Mouse (Mus musculus) CH12.LX (cell line): Measurements from ENCODE around the gene Ak8. TPM values are rescaled to one million over a fixed set of nuclear protein-coding genes. Genes with fewer than 3 reads are reported as not detected.

Source experiments
- DNase-seq: peaks from one replicate; pipeline ENCODE4 v3.0.0-alpha.2; 2013; ENCODE audit errors: extremely low read depth
- H3K27ac ChIP-seq: 2 replicates; pipeline ENCODE4 v1.5.1; 2012; ENCODE audit warnings: low read depth, mild to moderate bottlenecking, control low read depth, moderate library complexity; ENCODE audit not compliant: insufficient read depth
- H3K27me3 ChIP-seq: replicated peaks from 2 replicates; pipeline ENCODE3; 2012; ENCODE audit warnings: inconsistent platforms
- H3K36me3 ChIP-seq, 2 experiments: replicated peaks in 1 of 2; 2 replicates each; pipeline versions ENCODE3 to v1.6.1; 2012; ENCODE audit warnings: inconsistent platforms in 1 of 2, low read length in 1 of 2, mild to moderate bottlenecking in 1 of 2, mixed read lengths in 1 of 2, moderate library complexity in 1 of 2; ENCODE audit not compliant: control insufficient read depth in 1 of 2, insufficient read depth in 1 of 2
- H3K4me1 ChIP-seq, 2 experiments: 2 replicates each; pipeline ENCODE4 v1.6.1; 2012; ENCODE audit warnings: inconsistent platforms in 1 of 2, moderate library complexity in 1 of 2; ENCODE audit not compliant: insufficient read depth in 2 of 2, control insufficient read depth in 1 of 2
- H3K4me2 ChIP-seq: 2 replicates; pipeline ENCODE4 v1.6.1; 2012; ENCODE audit warnings: low read depth, mild to moderate bottlenecking, control low read depth; ENCODE audit not compliant: poor library complexity, insufficient read depth, severe bottlenecking
- H3K4me3 ChIP-seq, 3 experiments: fragments of 150-350 bp in 1 of 3; sonication (generic) in 1 of 3; replicated peaks in 1 of 3; 2 replicates each; pipeline versions ENCODE3 to v1.5.1; 2011 to 2012; ENCODE audit warnings: low read depth in 2 of 3, low read length in 2 of 3, mild to moderate bottlenecking in 2 of 3, moderate library complexity in 2 of 3, control low read depth in 1 of 3, improper control_type of control experiment in 1 of 3, inconsistent platforms in 1 of 3, mixed read lengths in 1 of 3; ENCODE audit not compliant: poor library complexity in 1 of 3
- H3K79me2 ChIP-seq: replicated peaks from 2 replicates; pipeline ENCODE4 v1.6.1; 2012; ENCODE audit warnings: mild to moderate bottlenecking, moderate library complexity; ENCODE audit not compliant: control insufficient read depth, poor library complexity, insufficient read depth, severe bottlenecking; ENCODE audit errors: extremely low read depth
- H3K9ac ChIP-seq: 2 replicates; pipeline ENCODE4 v1.6.1; 2012; ENCODE audit warnings: low read depth, mild to moderate bottlenecking, control low read depth, moderate library complexity; ENCODE audit not compliant: insufficient read depth
- H3K9me3 ChIP-seq: replicated peaks from 2 replicates; pipeline ENCODE3; 2012; ENCODE audit warnings: low read length, inconsistent platforms, mixed read lengths
- BHLHE40 ChIP-seq: IDR thresholded peaks from 2 replicates; pipeline ENCODE4 v1.6.1; 2011; ENCODE audit warnings: mild to moderate bottlenecking, low read depth, low read length, improper control_type of control experiment
- ETS1 ChIP-seq: conservative IDR thresholded peaks from 2 replicates; pipeline ENCODE4 v1.6.1; 2012; ENCODE audit warnings: low read depth, mild to moderate bottlenecking, inconsistent platforms, low read length, improper control_type of control experiment, moderate library complexity
- IRF4 ChIP-seq: IDR thresholded peaks from 2 replicates; pipeline ENCODE4 v1.6.1; 2014; ENCODE audit warnings: low read depth, mild to moderate bottlenecking, inconsistent platforms, low read length, improper control_type of control experiment
- KAT2A ChIP-seq: IDR thresholded peaks from 2 replicates; pipeline ENCODE4 v1.6.1; 2012; ENCODE audit warnings: low read length, improper control_type of control experiment, inconsistent platforms; ENCODE audit not compliant: insufficient replicate concordance
- MAX ChIP-seq: IDR thresholded peaks from 2 replicates; pipeline ENCODE4 v1.6.1; 2011; ENCODE audit warnings: low read length, improper control_type of control experiment
- MEF2A ChIP-seq: IDR thresholded peaks from 2 replicates; pipeline ENCODE4 v1.6.1; 2014; ENCODE audit warnings: low read depth, mild to moderate bottlenecking, inconsistent platforms, low read length, improper control_type of control experiment, borderline replicate concordance
- MXI1 ChIP-seq: IDR thresholded peaks from 2 replicates; pipeline ENCODE4 v1.6.1; 2011; ENCODE audit warnings: mild to moderate bottlenecking, low read depth, low read length, improper control_type of control experiment
- NELFE ChIP-seq: IDR thresholded peaks from 2 replicates; pipeline ENCODE4 v1.6.1; 2011; ENCODE audit warnings: low read depth, low read length, improper control_type of control experiment
- POLR2AphosphoS2 ChIP-seq: IDR thresholded peaks from 2 replicates; pipeline ENCODE4 v1.6.1; 2011; ENCODE audit warnings: low read depth, low read length, improper control_type of control experiment
- RCOR1 ChIP-seq: conservative IDR thresholded peaks from 2 replicates; pipeline ENCODE4 v1.6.1; 2012; ENCODE audit warnings: low read depth, mild to moderate bottlenecking, inconsistent platforms, low read length, improper control_type of control experiment
- SIN3A ChIP-seq: IDR thresholded peaks from 2 replicates; pipeline ENCODE4 v1.6.1; 2012; ENCODE audit warnings: low read length, improper control_type of control experiment, inconsistent platforms
- TBP ChIP-seq: conservative IDR thresholded peaks from 2 replicates; pipeline ENCODE4 v1.6.1; 2011; ENCODE audit warnings: low read depth, low read length, improper control_type of control experiment
- TCF12 ChIP-seq: IDR thresholded peaks from 2 replicates; pipeline ENCODE4 v1.6.1; 2014; ENCODE audit warnings: low read depth, mild to moderate bottlenecking, inconsistent platforms, low read length, improper control_type of control experiment
- UBTF ChIP-seq: IDR thresholded peaks from 2 replicates; pipeline ENCODE4 v1.6.1; 2012; ENCODE audit warnings: low read depth, mild to moderate bottlenecking, inconsistent platforms, low read length, improper control_type of control experiment, moderate library complexity
- USF1 ChIP-seq: IDR thresholded peaks from 2 replicates; pipeline ENCODE4 v1.6.1; 2014; ENCODE audit warnings: low read depth, mild to moderate bottlenecking, inconsistent platforms, low read length, improper control_type of control experiment
- ZKSCAN1 ChIP-seq: IDR thresholded peaks from 2 replicates; pipeline ENCODE4 v1.6.1; 2012; ENCODE audit warnings: low read depth, inconsistent platforms, low read length, improper control_type of control experiment, borderline replicate concordance
- ZMIZ1 ChIP-seq: IDR thresholded peaks from 2 replicates; pipeline ENCODE4 v1.6.1; 2012; ENCODE audit warnings: low read depth, mild to moderate bottlenecking, inconsistent platforms, low read length, improper control_type of control experiment
- ZNF384 ChIP-seq: IDR thresholded peaks from 2 replicates; pipeline ENCODE4 v1.6.1; 2012; ENCODE audit warnings: low read depth, low read length, improper control_type of control experiment, inconsistent platforms
- dilution Hi-C: fragments of 300-500 bp; cut with MboI; formaldehyde crosslinking; loops from 2 replicates; pipeline ENCODE4 v1.14.3; 2020; ENCODE audit warnings: low sequenced_read_pairs; ENCODE audit not compliant: extremely low pct_unique_long_range_greater_than_20kb, extremely low pct_ligation_motif_present
- in situ Hi-C: fragments of 300-500 bp; cut with MboI; formaldehyde crosslinking; loops from 3 replicates; pipeline ENCODE4 v1.14.3; 2019; ENCODE audit warnings: low sequenced_read_pairs, low pct_ligation_motif_present, low pct_unique_long_range_greater_than_20kb, mixed read lengths
- polyA plus RNA-seq: library from polyadenylated mRNA; unstranded; fragments of >175 nt; gene quantifications from 2 replicates; pipeline ENCODE4 v1.2.1, GENCODE M21; 2012; ENCODE audit warnings: low read depth; ENCODE audit not compliant: insufficient read length
- total RNA-seq, 2 experiments: library from RNA; depleted of rRNA; stranded (reverse); fragments of 300-350 nt in 1 of 2; fragments of >200 nt in 1 of 2; gene quantifications; 2 replicates each; pipeline ENCODE4 v1.2.3; 2012 to 2014

Gene Ak8
- total and polyA plus RNA-seq, 3 experiments: 0.55 to 4.9 (median 1.1) TPM

DNA sequence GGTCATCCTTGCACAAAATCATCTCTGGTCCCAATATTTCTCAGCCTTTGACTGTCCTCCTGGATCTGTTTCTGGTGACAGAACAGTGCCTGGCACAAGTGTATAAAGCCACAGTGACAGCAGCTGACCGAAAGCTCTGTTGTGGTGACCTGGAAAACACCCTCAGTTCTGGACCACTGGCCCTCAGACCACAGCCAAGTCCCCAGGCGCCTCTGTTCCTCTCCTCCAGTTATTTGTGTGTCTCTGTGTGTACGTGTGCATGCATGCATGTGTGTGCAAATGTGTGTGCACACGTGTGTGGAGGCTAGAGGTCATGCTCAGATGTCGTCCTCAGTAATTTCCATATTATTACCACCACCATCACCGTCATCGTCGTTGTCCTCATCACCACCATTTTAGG, 22.5 kb downstream of the Ak8 start:
- H3K4me3 ChIP-seq: no peak overlapping the region
- in situ Hi-C loops (no loop called here), dilution Hi-C loops (no loop called here)
- H3K9me3 ChIP-seq: no peaks in the 10 kb centered on the region
- H3K79me2 ChIP-seq: no peaks in the 10 kb centered on the region
- peaks cover 25 to 65% of the 10 kb centered on the region in 2 experiments for H3K4me1 ChIP-seq
- no peak overlapping the region for H3K4me2 ChIP-seq
- no peak for DNase-seq
- no peaks in the 10 kb centered on the region for H3K27me3 ChIP-seq
- H3K9ac ChIP-seq: no peak overlapping the region
- TF ChIP-seq MXI1: peak; percentile 36; the same call in 1 of the 2 replicates
- TF ChIP-seq RCOR1: no peak
- peak; percentile 47; the same call in 1 of the 2 replicates for TF ChIP-seq TCF12
- peak; percentile 69 for TF ChIP-seq IRF4
- 0 out of 2 replicates have a peak, but pooled peaks have one; percentile 35 for TF ChIP-seq SIN3A
- peak; percentile 96 for TF ChIP-seq BHLHE40
- peak; percentile 57; the same call in 1 of the 2 replicates for TF ChIP-seq MEF2A
- TF ChIP-seq ETS1: peak; percentile 77
- TF ChIP-seq USF1: no peak
- TF ChIP-seq UBTF: no peak
- H3K27ac ChIP-seq: no peak overlapping the region
- H3K36me3 ChIP-seq: peaks cover 0 to 5% of the 10 kb centered on the region in 2 experiments

DNA sequence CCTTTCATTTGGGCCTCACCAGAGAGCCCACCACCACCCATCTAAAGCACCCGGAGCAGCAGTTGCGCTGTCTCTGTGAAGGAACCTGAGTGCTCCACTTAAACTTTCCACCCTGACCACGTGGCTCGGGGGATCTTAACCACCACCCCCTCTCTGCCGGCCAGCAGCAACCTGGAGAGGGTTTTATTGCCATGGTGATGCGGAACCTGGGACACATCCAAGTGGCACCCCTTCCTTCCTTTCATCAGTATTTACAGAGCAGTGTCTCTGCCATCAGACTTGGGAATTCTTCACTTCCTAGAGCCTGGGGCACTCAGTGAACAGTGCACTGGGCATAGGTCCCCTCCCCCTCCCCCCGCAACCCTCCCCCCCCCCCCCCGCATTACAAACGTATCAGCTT, 23.9 kb downstream of the Ak8 start:
- no peak overlapping the region for H3K4me2 ChIP-seq
- no peak overlapping the region for H3K9ac ChIP-seq
- no peak for TF ChIP-seq TCF12
- TF ChIP-seq MAX: 0 out of 2 replicates have a peak, but pooled peaks have one; percentile 21
- no peak for DNase-seq
- peaks cover 25 to 68% of the 10 kb centered on the region in 2 experiments for H3K4me1 ChIP-seq
- H3K79me2 ChIP-seq: no peaks in the 10 kb centered on the region
- dilution Hi-C loops (no loop called here), in situ Hi-C loops (no loop called here)
- H3K4me3 ChIP-seq: no peak overlapping the region
- H3K9me3 ChIP-seq: no peaks in the 10 kb centered on the region
- H3K36me3 ChIP-seq: peaks cover 0 to 5% of the 10 kb centered on the region in 2 experiments
- no peak overlapping the region for H3K27ac ChIP-seq
- H3K27me3 ChIP-seq: no peaks in the 10 kb centered on the region

DNA sequence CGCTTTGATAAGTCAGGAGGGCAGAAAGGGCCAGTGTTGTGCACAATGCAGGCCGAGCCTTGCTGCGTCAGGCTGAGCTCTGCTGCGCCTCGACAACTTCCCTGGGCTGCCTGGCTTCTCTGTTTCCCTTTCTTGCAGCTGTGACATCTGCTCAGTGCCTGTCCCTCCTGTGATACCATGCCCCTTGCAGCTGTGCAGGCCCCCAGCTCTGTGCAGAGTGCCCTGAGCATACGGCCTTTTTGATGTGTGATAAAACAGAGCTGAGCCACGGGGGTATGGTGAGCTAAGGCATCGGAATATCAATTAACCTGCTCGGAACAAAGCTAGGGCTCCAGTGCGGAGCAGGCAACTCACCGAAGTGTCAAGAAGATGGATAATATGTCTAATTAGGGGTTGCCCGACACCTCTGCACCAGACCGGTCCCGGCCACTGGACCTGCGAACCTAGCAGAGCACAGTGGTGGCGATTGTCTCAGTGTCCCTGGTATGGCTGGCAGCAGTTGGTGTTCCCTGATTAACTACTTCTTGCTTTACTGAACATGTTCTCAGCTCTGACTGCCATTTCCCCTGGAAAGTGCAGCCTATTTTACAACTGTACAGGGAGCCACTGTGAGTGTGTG, 27.9 kb downstream of the Ak8 start:
- H3K4me1 ChIP-seq: peaks cover 10 to 38% of the 10 kb centered on the region in 2 experiments
- H3K27ac ChIP-seq: no peak overlapping the region
- no peaks in the 10 kb centered on the region for H3K9me3 ChIP-seq
- no peaks in the 10 kb centered on the region for H3K79me2 ChIP-seq
- no peak overlapping the region for H3K9ac ChIP-seq
- no peak for DNase-seq
- dilution Hi-C loops (no loop called here), in situ Hi-C loops (no loop called here)
- H3K4me3 ChIP-seq: no peak overlapping the region
- H3K36me3 ChIP-seq: no peaks in the 10 kb centered on the region
- no peak overlapping the region for H3K4me2 ChIP-seq
- TF ChIP-seq ZMIZ1: no peak
- TF ChIP-seq ETS1: no peak
- no peak for TF ChIP-seq KAT2A
- no peak for TF ChIP-seq TBP
- no peak for TF ChIP-seq POLR2AphosphoS2
- no peak for TF ChIP-seq MEF2A
- no peak for TF ChIP-seq ZKSCAN1
- no peak for TF ChIP-seq ZNF384
- no peak for TF ChIP-seq NELFE
- TF ChIP-seq, all 38 proteins: peak for 0
- H3K27me3 ChIP-seq: no peaks in the 10 kb centered on the region
